Mouse (Mus musculus): ENCODE results near the gene Grhl3.

The Grhl3 gene

GRCm38 (mm10) chr4:135531771-135532613, 41.4 kb downstream of the Grhl3 start:
- DNase-seq (ENCODE audit: low read depth, low spot score), result peak; percentile 87

- no peak for DNase-seq (ENCODE audit: low read depth, low spot score)
These were observed 42.2 kb downstream of the Grhl3 start for GRCm38 (mm10) chr4:135531236-135531635.

GRCm38 (mm10) chr4:135530270-135530669, 43.2 kb downstream of the Grhl3 start:
- peak; percentile 59 for DNase-seq (ENCODE audit: low read depth, low spot score)

GRCm38 (mm10) chr4:135526039-135526710, 47.3 kb downstream of the Grhl3 start:
- no peak for DNase-seq (ENCODE audit: low read depth, low spot score)

GRCm38 (mm10) chr4:135525057-135525456, 48.4 kb downstream of the Grhl3 start:
- no peak for DNase-seq (ENCODE audit: low read depth, low spot score)

- no peak for DNase-seq (ENCODE audit: low read depth, low spot score)
These were observed 49.5 kb downstream of the Grhl3 start for GRCm38 (mm10) chr4:135523939-135524338.

- DNase-seq (ENCODE audit: low read depth, low spot score), result no peak
These were observed 53.0 kb downstream of the Grhl3 start for GRCm38 (mm10) chr4:135520421-135520820.

- no peak for DNase-seq (ENCODE audit: low read depth, low spot score)
These were observed 55.3 kb downstream of the Grhl3 start for GRCm38 (mm10) chr4:135518135-135518534.

GRCm38 (mm10) chr4:135516351-135517316, 56.8 kb downstream of the Grhl3 start:
- DNase-seq (ENCODE audit: low read depth, low spot score), result peak; percentile 79

GRCm38 (mm10) chr4:135514925-135515324, 58.5 kb downstream of the Grhl3 start:
- DNase-seq (ENCODE audit: low read depth, low spot score), result no peak

GRCm38 (mm10) chr4:135513865-135514264, 59.6 kb downstream of the Grhl3 start:
- no peak for DNase-seq (ENCODE audit: low read depth, low spot score)

GRCm38 (mm10) chr4:135509515-135509914, 63.9 kb downstream of the Grhl3 start:
- DNase-seq (ENCODE audit: low read depth, low spot score), result peak; percentile 55

- DNase-seq (ENCODE audit: low read depth, low spot score), result peak; percentile 95
These were observed 64.9 kb downstream of the Grhl3 start for GRCm38 (mm10) chr4:135508419-135509039.

- DNase-seq (ENCODE audit: low read depth, low spot score), result peak; percentile 92
These were observed 65.7 kb downstream of the Grhl3 start for GRCm38 (mm10) chr4:135507547-135508350.

- DNase-seq (ENCODE audit: low read depth, low spot score), result no peak
These were observed 67.6 kb downstream of the Grhl3 start for GRCm38 (mm10) chr4:135505794-135506193.

GRCm38 (mm10) chr4:135501587-135501986, 71.8 kb downstream of the Grhl3 start:
- no peak for DNase-seq (ENCODE audit: low read depth, low spot score)

- DNase-seq (ENCODE audit: low read depth, low spot score), result no peak
These were observed 73.6 kb downstream of the Grhl3 start for GRCm38 (mm10) chr4:135499831-135500230.

- no peak for DNase-seq (ENCODE audit: low read depth, low spot score)
These were observed 75.3 kb downstream of the Grhl3 start for GRCm38 (mm10) chr4:135498136-135498535.

GRCm38 (mm10) chr4:135495810-135496209, 77.6 kb downstream of the Grhl3 start:
- peak; percentile 68 for DNase-seq (ENCODE audit: low read depth, low spot score)

- no peak for DNase-seq (ENCODE audit: low read depth, low spot score)
These were observed 78.0 kb downstream of the Grhl3 start for GRCm38 (mm10) chr4:135495397-135495791.

Data from ES-CJ7 (cell line).